Mouse (Mus musculus) myocyte (in vitro differentiated cells): ENCODE results near the gene Mapre1.
"Not testable (repeated sequence)": the region's sequence is repeated elsewhere in the genome, so short reads cannot be mapped to it uniquely, and the experiment has no call there.

Source experiments
- CEBPB ChIP-seq: IDR thresholded peaks from 2 replicates; pipeline ENCODE4 v1.6.1; 2011; ENCODE audit warnings: mild to moderate bottlenecking, moderate library complexity; ENCODE audit not compliant: poor library complexity, insufficient read depth, severe bottlenecking
- E2F4 ChIP-seq: IDR thresholded peaks from one replicate; pipeline ENCODE4 v1.6.1; 2011; ENCODE audit warnings: mild to moderate bottlenecking, control low read depth, moderate library complexity; ENCODE audit not compliant: insufficient read depth
- MAX ChIP-seq: IDR thresholded peaks from one replicate; pipeline ENCODE4 v1.6.1; 2011; ENCODE audit warnings: low read depth, mild to moderate bottlenecking, control low read depth
- MYOD1 ChIP-seq, 3 experiments: IDR thresholded peaks; one replicate each; pipeline ENCODE4 v1.6.1; 2011; ENCODE audit warnings: control low read depth in 2 of 3, low read depth in 2 of 3, mild to moderate bottlenecking in 2 of 3, moderate library complexity in 1 of 3; ENCODE audit not compliant: insufficient read length in 2 of 3, control insufficient read depth in 1 of 3
- MYOG ChIP-seq, 3 experiments: IDR thresholded peaks; one replicate each; pipeline ENCODE4 v1.6.1; 2011; ENCODE audit warnings: control low read depth in 2 of 3, low read depth in 2 of 3, mild to moderate bottlenecking in 2 of 3; ENCODE audit not compliant: insufficient read length in 2 of 3, control insufficient read depth in 1 of 3, insufficient read depth in 1 of 3
- POLR2A ChIP-seq: IDR thresholded peaks from one replicate; pipeline ENCODE4 v1.6.1; 2011; ENCODE audit warnings: low read depth, mild to moderate bottlenecking, control low read depth, moderate library complexity; ENCODE audit not compliant: insufficient read length
- POLR2AphosphoS2 ChIP-seq: IDR thresholded peaks from one replicate; pipeline ENCODE4 v1.6.1; 2011; ENCODE audit warnings: low read depth, control low read depth; ENCODE audit not compliant: insufficient read length
- REST ChIP-seq: IDR thresholded peaks from one replicate; pipeline ENCODE4 v1.6.1; 2011; ENCODE audit warnings: mild to moderate bottlenecking, control low read depth, moderate library complexity; ENCODE audit not compliant: insufficient read depth, insufficient read length
- SRF ChIP-seq: IDR thresholded peaks from one replicate; pipeline ENCODE4 v1.6.1; 2011; ENCODE audit warnings: low read depth; ENCODE audit not compliant: control insufficient read depth, insufficient read length
- TCF12 ChIP-seq: IDR thresholded peaks from one replicate; pipeline ENCODE4 v1.6.1; 2011; ENCODE audit warnings: mild to moderate bottlenecking, control low read depth; ENCODE audit not compliant: poor library complexity, insufficient read depth, severe bottlenecking
- TCF3 ChIP-seq: IDR thresholded peaks from one replicate; pipeline ENCODE4 v1.6.1; 2011; ENCODE audit warnings: low read depth, control low read depth; ENCODE audit not compliant: insufficient read length
- USF1 ChIP-seq: IDR thresholded peaks from one replicate; pipeline ENCODE4 v1.6.1; 2011; ENCODE audit warnings: low read depth, mild to moderate bottlenecking, control low read depth, moderate library complexity

GRCm38 (mm10) chr2:153693413-153693812 lies 47.7 kb upstream of the Mapre1 start:
- not testable (repeated sequence) for TF ChIP-seq MYOD1 (IDR thresholded peaks at IDR 0.05; ENCODE audit: control insufficient read depth in 1 of 3, insufficient read length in 2 of 3, low read depth in 2 of 3); REST; POLR2A; TCF12; USF1; CEBPB; MYOG (IDR thresholded peaks at IDR 0.05; ENCODE audit: control insufficient read depth in 1 of 3, insufficient read depth in 1 of 3, insufficient read length in 2 of 3, low read depth in 2 of 3); MAX; POLR2AphosphoS2; E2F4; SRF; TCF3
